Mouse (Mus musculus) hematopoietic multipotent progenitor cell, adult 10-12 weeks (in vitro differentiated cells): ENCODE results near the gene Mknk2. TPM values are rescaled to one million over a fixed set of nuclear protein-coding genes. Genes with fewer than 3 reads are reported as not detected.

Experiments
- polyA plus RNA-seq: library from polyadenylated mRNA; stranded (reverse); fragments of >175 nt; gene quantifications from 2 replicates; pipeline ENCODE4 v1.2.3, GENCODE M21; 2012; ENCODE audit warnings: low replicate concordance

Gene Mknk2
- polyA plus RNA-seq, result 710 and 986 TPM in 2 replicates

DNA sequence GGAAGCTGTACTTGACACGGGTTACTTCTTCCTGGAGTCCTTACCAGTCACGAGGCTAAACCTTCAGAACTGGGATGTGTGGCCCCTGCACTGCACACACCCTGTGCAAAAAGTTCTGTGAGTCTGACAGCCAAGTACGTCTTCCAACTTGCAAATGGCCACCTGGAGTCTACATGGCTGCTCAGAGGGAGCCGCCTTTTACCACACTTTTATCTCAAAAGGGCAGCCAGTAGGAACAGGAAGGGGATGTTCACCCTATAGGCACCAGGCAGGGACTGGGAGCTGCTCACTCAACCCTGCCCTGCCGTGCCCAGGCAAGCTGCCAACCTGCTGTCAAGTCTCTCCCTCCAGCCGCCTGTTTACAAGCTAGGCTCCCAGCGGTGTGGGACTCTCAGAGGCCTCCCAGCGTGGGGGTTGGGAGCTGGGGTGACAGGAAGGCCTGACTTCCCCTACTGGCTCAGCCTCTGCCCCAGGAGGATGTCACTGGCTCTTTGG lies at the start of gene Mknk2:
TSS of gene Mknk2 (minus strand) at position 171 of the 495 bp plus-strand sequence.

DNA sequence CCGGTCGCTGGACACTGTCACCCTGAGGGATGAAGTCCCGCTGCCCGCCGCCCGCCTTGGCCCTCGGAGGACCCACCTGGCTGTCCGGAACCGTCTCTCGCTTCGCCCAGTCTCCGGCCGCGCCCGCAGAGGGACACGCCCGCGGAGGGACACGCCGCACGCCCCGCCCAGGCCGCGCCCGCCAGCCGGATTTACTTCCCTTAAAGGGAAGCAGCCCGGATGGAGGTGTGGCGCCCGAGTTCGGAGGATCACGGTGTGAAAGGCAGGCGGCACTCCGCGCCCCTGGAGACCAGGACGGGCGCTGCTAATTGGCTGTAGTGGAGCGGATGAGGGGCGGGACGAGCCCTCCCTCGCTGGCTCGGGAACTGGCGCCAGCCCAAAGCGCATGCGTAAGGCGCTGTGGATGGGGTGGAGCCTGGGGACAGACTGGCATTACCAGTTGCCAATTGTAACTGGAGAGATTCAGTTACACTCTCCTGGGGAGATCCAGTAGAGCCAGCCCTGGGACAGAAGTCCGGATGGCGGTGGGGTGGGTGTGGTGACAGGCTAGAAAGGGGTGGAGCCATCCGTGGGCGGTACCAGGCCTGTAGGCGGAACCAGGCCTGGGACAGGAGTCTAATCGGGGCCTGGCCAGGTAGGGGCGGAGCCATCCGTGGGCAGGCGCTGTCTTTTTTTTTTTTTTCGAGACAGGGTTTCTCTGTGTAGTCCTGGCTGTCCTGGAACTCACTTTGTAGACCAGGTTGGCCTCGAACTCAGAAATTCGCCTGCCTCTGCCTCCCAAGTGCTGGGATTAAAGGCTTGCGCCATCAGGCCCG lies 24.0 kb upstream of the Mknk2 start, which contains the start of the genes Mob3a and Izumo4:
TSS of gene Mob3a (minus strand) at position 257 of the 815 bp plus-strand sequence.
TSS of gene Izumo4 (plus strand) at position 464 of the 815 bp plus-strand sequence.

DNA sequence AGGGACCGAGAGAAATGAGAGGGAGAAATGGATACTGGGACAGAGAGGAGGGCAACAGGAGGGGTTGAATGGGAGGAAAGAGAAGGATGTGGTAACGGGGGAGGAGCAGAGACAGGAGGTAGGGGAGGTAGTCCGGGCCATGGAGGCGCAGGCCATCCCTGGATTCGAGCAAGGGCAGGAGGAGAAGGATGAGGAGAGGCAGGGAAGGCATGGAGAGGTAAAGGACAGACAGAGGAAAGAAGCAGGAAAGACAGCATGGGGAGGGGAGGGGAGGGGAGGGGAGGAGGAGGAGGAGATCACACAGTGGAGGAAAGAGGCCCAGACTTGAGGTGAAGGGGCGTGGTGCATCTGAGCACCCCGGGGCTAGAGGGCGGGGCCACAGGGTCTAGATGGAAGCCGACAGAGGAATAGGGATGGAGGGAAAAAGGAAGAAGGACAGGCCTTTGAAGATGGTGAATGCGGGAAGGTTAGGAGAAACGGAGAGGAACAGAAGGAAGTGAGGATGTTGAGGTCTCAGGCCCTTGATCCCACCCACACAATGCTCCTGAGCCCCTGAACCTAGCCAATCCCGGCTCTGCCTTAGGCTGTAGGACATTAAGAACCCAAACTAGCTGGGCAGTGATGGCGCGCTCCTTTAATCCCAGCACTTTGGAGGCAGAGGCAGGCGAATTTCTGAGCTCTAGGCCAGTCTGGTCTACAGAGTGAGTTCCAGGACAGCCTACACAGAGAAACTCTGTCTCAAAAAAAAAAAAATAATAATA lies 20.9 kb downstream of the Mknk2 start, which contains the start of gene Btbd2:
TSS of gene Btbd2 (minus strand) at position 209 of the 761 bp plus-strand sequence.

DNA sequence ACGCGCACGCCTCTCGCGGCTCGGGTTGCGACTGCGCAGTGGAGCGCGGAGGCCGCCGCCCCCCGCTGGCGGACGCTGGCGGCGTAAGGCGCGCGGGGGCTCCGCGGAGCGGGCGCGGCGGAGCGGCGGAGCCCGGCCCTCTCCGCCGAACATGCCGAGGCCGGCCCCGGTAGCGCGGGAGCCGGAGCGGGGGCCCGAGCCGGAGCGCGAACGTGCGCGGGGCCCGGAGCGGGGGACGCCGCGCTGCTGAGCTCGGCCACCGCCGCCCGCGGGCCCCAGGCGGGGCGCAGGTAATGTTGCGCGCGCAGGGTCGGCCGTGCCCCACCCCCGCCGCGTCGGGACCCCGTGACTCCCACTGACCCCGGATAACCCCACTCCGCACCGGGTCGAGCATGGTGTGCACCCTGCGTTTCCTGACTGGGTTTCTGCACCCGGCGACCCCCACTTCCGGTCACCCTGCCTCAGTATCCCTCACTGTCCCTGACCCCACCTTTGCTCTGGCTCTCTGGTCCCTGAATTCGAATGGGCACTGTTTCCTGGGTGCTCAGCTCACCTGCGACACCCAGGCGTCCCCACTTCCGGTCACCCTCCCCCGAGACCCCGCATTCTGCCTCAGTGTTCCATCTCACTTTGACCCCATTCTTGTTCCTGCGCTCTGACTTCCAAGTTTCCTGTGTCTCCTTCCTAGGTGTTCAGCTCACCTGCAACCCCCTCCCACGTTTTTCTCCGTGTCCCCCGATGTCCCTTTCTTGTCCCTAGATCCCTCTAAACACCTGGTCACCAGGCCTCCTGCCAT lies 55.1 kb downstream of the Mknk2 start, which contains the start of gene Csnk1g2:
TSS of gene Csnk1g2 (plus strand) at position 178 of the 796 bp plus-strand sequence.

Other genes with a start within 250 kb of the Mknk2 start
- gene Tcf3, start 244.5 kb downstream of the Mknk2 start, polyA plus RNA-seq, result 498 and 875 TPM in 2 replicates
- not detected in 2 replicates for gene Onecut3, start 183.3 kb downstream of the Mknk2 start, polyA plus RNA-seq
- not detected in 2 replicates for gene Atp8b3, start 139.0 kb downstream of the Mknk2 start, polyA plus RNA-seq
- gene Rexo1, start 116.6 kb downstream of the Mknk2 start, polyA plus RNA-seq, result 152 and 358 TPM in 2 replicates
- 68.0 and 118 TPM in 2 replicates for gene Klf16, start 100.8 kb downstream of the Mknk2 start, polyA plus RNA-seq
- 461 and 1,380 TPM in 2 replicates for gene Abhd17a, start 87.8 kb downstream of the Mknk2 start, polyA plus RNA-seq
- gene Scamp4, start 75.2 kb downstream of the Mknk2 start, polyA plus RNA-seq, result 98.1 and 109 TPM in 2 replicates
- 14.8 and 42.0 TPM in 2 replicates for gene Adat3, start 75.2 kb downstream of the Mknk2 start, polyA plus RNA-seq
- 0.94 and 4.2 TPM in 2 replicates for gene Gm49322, start 72.1 kb downstream of the Mknk2 start, polyA plus RNA-seq
- gene Csnk1g2, start 55.3 kb downstream of the Mknk2 start, polyA plus RNA-seq, result 480 and 641 TPM in 2 replicates
- 79.6 and 100 TPM in 2 replicates for gene Btbd2, start 21.0 kb downstream of the Mknk2 start, polyA plus RNA-seq
- gene Mob3a, start 23.9 kb upstream of the Mknk2 start, polyA plus RNA-seq, result 101 and 135 TPM in 2 replicates
- 65.5 and 73.9 TPM in 2 replicates for gene Izumo4, start 24.1 kb upstream of the Mknk2 start, polyA plus RNA-seq
- gene Ap3d1, start 64.2 kb upstream of the Mknk2 start, polyA plus RNA-seq, result 42.2 and 65.5 TPM in 2 replicates
- 80.4 and 136 TPM in 2 replicates for gene Dot1l, start 77.1 kb upstream of the Mknk2 start, polyA plus RNA-seq
- 321 and 932 TPM in 2 replicates for gene Sf3a2, start 120.1 kb upstream of the Mknk2 start, polyA plus RNA-seq
- 209 and 238 TPM in 2 replicates for gene Plekhj1, start 120.5 kb upstream of the Mknk2 start, polyA plus RNA-seq
- 1.1 and 3.0 TPM in 2 replicates for gene Amh, start 127.1 kb upstream of the Mknk2 start, polyA plus RNA-seq
- not detected in 2 replicates for gene Jsrp1, start 135.4 kb upstream of the Mknk2 start, polyA plus RNA-seq
- 1,467 and 1,742 TPM in 2 replicates for gene Oaz1, start 148.5 kb upstream of the Mknk2 start, polyA plus RNA-seq
- 0.04 TPM in 1 of 2 replicates, not detected in the other for gene Lingo3, start 165.9 kb upstream of the Mknk2 start, polyA plus RNA-seq
- 51.6 and 117 TPM in 2 replicates for gene Lsm7, start 177.1 kb upstream of the Mknk2 start, polyA plus RNA-seq
- 75.7 and 79.0 TPM in 2 replicates for gene Sppl2b, start 177.2 kb upstream of the Mknk2 start, polyA plus RNA-seq
- not detected in 2 replicates for gene Tmprss9, start 193.7 kb upstream of the Mknk2 start, polyA plus RNA-seq
- gene Timm13, start 222.9 kb upstream of the Mknk2 start, polyA plus RNA-seq, result 115 and 162 TPM in 2 replicates
- 14.5 and 18.6 TPM in 2 replicates for gene Lmnb2, start 240.1 kb upstream of the Mknk2 start, polyA plus RNA-seq